Mouse (Mus musculus): Measurements from ENCODE around the gene Scly. TPM values are rescaled to one million over a fixed set of nuclear protein-coding genes. Genes with fewer than 3 reads are reported as not detected.

Gene Scly
- polyA plus RNA-seq, 2 experiments = 11.6 to 13.5 TPM

- H3K9me3 ChIP-seq (ENCODE audit: control insufficient read depth, low read length) = no peaks in the 10 kb centered on the region
- no peak for ATAC-seq (ENCODE audit: low FRiP score, low read depth)
- 0 out of 2 replicates have a peak, but pooled peaks cover 2% of the 10 kb centered on the region for H3K4me1 ChIP-seq (ENCODE audit: control insufficient read depth, insufficient read depth, low read length)
- 90% methylated on average over 3 of the region's 3 CpGs for WGBS
- TF ChIP-seq POLR2A (IDR thresholded peaks at IDR 0.05; ENCODE audit: borderline replicate concordance, extremely low read depth, insufficient read depth, insufficient read length) = no peak
- H3K9ac ChIP-seq (ENCODE audit: low read depth, low read length, severe bottlenecking) = no peak overlapping the region
- no peak overlapping the region for H3K27ac ChIP-seq (replicated peaks; ENCODE audit: low read depth, low read length)
- peaks cover 5% of the 10 kb centered on the region; the same call in 1 of the 2 replicates for H3K27me3 ChIP-seq (ENCODE audit: control insufficient read depth, insufficient read depth, low read length)
- no peak for DNase-seq (ENCODE audit: low spot score)
- H3K36me3 ChIP-seq (ENCODE audit: control insufficient read depth, insufficient read depth, low read length) = peaks cover 26% of the 10 kb centered on the region
- no peak overlapping the region for H3K4me3 ChIP-seq (replicated peaks; ENCODE audit: low read length)
- no peak overlapping the region for H3K4me2 ChIP-seq (replicated peaks; ENCODE audit: low read depth, low read length, severe bottlenecking)
Measured at GRCm38 (mm10) chr1:91367295-91367694, 69.2 kb downstream of the Scly start.

GRCm38 (mm10) chr1:91369408-91369807 is 71.3 kb downstream of the Scly start:
- Histone ChIP-seq H3K9ac (ENCODE audit: low read depth, low read length, severe bottlenecking) (no peak overlapping the region), H3K9me3 (ENCODE audit: control insufficient read depth, low read length) (no peaks in the 10 kb centered on the region), H3K4me1 (ENCODE audit: control insufficient read depth, insufficient read depth, low read length) (0 out of 2 replicates have a peak, but pooled peaks cover 2% of the 10 kb centered on the region), H3K4me2 (replicated peaks; ENCODE audit: low read depth, low read length, severe bottlenecking) (no peak overlapping the region), H3K27ac (replicated peaks; ENCODE audit: low read depth, low read length) (no peak overlapping the region), H3K27me3 (ENCODE audit: control insufficient read depth, insufficient read depth, low read length) (peaks cover 5% of the 10 kb centered on the region; the same call in 1 of the 2 replicates), H3K36me3 (ENCODE audit: control insufficient read depth, insufficient read depth, low read length) (peaks cover 47% of the 10 kb centered on the region), H3K4me3 (replicated peaks; ENCODE audit: low read length) (no peak overlapping the region)
- no peak for TF ChIP-seq POLR2A (IDR thresholded peaks at IDR 0.05; ENCODE audit: borderline replicate concordance, extremely low read depth, insufficient read depth, insufficient read length)
- ATAC-seq (ENCODE audit: low FRiP score, low read depth) = no peak
- DNase-seq (ENCODE audit: low spot score) = no peak
- WGBS = 65% methylated on average over 4 of the region's 4 CpGs

DNA sequence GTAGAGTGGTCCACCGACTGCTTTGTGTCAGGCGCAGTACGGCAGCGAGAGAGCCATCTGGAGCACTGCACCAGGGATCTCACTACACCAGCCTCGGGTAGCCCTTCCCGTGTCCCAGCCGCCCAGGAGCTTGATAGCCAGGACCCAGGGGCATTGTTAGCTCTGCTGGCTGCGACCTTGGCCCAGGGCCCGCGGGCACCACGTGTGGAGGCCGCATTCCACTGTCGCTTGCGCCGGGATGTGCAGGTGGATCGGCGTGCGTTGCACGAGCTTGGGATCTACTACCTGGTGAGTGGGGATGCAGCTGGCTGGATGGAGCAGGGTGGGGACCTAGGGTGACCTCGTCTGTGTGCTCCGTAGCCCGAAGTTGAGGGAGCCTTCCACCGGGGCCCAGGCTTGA is 71.9 kb downstream of the Scly start:
- WGBS = 87% methylated on average over 23 of the region's 23 CpGs
- Histone ChIP-seq H3K27me3 (ENCODE audit: control insufficient read depth, insufficient read depth, low read length) (peaks cover 5% of the 10 kb centered on the region; the same call in 1 of the 2 replicates), H3K9ac (ENCODE audit: low read depth, low read length, severe bottlenecking) (no peak overlapping the region), H3K27ac (replicated peaks; ENCODE audit: low read depth, low read length) (no peak overlapping the region), H3K4me1 (ENCODE audit: control insufficient read depth, insufficient read depth, low read length) (0 out of 2 replicates have a peak, but pooled peaks cover 2% of the 10 kb centered on the region), H3K9me3 (ENCODE audit: control insufficient read depth, low read length) (no peaks in the 10 kb centered on the region), H3K36me3 (ENCODE audit: control insufficient read depth, insufficient read depth, low read length) (peaks cover 54% of the 10 kb centered on the region), H3K4me2 (replicated peaks; ENCODE audit: low read depth, low read length, severe bottlenecking) (no peak overlapping the region), H3K4me3 (replicated peaks; ENCODE audit: low read length) (no peak overlapping the region)
- no peak for ATAC-seq (ENCODE audit: low FRiP score, low read depth)
- DNase-seq (ENCODE audit: low spot score) = no peak
- no peak for TF ChIP-seq POLR2A (IDR thresholded peaks at IDR 0.05; ENCODE audit: borderline replicate concordance, extremely low read depth, insufficient read depth, insufficient read length)

Other genes with a start within 250 kb of the Scly start
- gene Rbm44, start 153.2 kb upstream of the Scly start, polyA plus RNA-seq (2012; rRNA removed) = 0.51 and 0.60 TPM in 2 replicates
- 0.78 and 0.95 TPM in 2 replicates for gene Rbm44, start 153.2 kb upstream of the Scly start, polyA plus RNA-seq (2014; fragmentation: Nextera tagmentation; extraction: Ambion mirVana)
- 4.4 and 4.6 TPM in 2 replicates for gene Ramp1, start 118.5 kb upstream of the Scly start, polyA plus RNA-seq (2012; rRNA removed)
- 5.9 and 7.1 TPM in 2 replicates for gene Ramp1, start 118.5 kb upstream of the Scly start, polyA plus RNA-seq (2014; fragmentation: Nextera tagmentation; extraction: Ambion mirVana)
- 44.9 and 57.9 TPM in 2 replicates for gene Ube2f, start 48.0 kb upstream of the Scly start, polyA plus RNA-seq (2012; rRNA removed)
- 63.2 and 65.7 TPM in 2 replicates for gene Ube2f, start 48.0 kb upstream of the Scly start, polyA plus RNA-seq (2014; fragmentation: Nextera tagmentation; extraction: Ambion mirVana)
- gene Espnl, start 23.7 kb downstream of the Scly start, polyA plus RNA-seq (2012; rRNA removed) = 0.08 and 0.10 TPM in 2 replicates
- 0.03 and 0.08 TPM in 2 replicates for gene Espnl, start 23.7 kb downstream of the Scly start, polyA plus RNA-seq (2014; fragmentation: Nextera tagmentation; extraction: Ambion mirVana)
- 4.1 and 4.6 TPM in 2 replicates for gene Klhl30, start 52.7 kb downstream of the Scly start, polyA plus RNA-seq (2012; rRNA removed)
- gene Klhl30, start 52.7 kb downstream of the Scly start, polyA plus RNA-seq (2014; fragmentation: Nextera tagmentation; extraction: Ambion mirVana) = 3.3 and 3.7 TPM in 2 replicates
- gene Erfe, start 68.1 kb downstream of the Scly start, polyA plus RNA-seq (2012; rRNA removed) = 2.1 and 2.2 TPM in 2 replicates
- gene Erfe, start 68.1 kb downstream of the Scly start, polyA plus RNA-seq (2014; fragmentation: Nextera tagmentation; extraction: Ambion mirVana) = 1.5 and 1.9 TPM in 2 replicates
- gene Ilkap, start 100.5 kb downstream of the Scly start, polyA plus RNA-seq (2012; rRNA removed) = 130 and 142 TPM in 2 replicates
- 140 and 158 TPM in 2 replicates for gene Ilkap, start 100.5 kb downstream of the Scly start, polyA plus RNA-seq (2014; fragmentation: Nextera tagmentation; extraction: Ambion mirVana)
- gene Hes6, start 115.7 kb downstream of the Scly start, polyA plus RNA-seq (2012; rRNA removed) = 82.8 and 104 TPM in 2 replicates
- 91.0 and 91.6 TPM in 2 replicates for gene Hes6, start 115.7 kb downstream of the Scly start, polyA plus RNA-seq (2014; fragmentation: Nextera tagmentation; extraction: Ambion mirVana)
- gene Per2, start 161.0 kb downstream of the Scly start, polyA plus RNA-seq (2012; rRNA removed) = 8.3 and 10.5 TPM in 2 replicates
- gene Per2, start 161.0 kb downstream of the Scly start, polyA plus RNA-seq (2014; fragmentation: Nextera tagmentation; extraction: Ambion mirVana) = 4.0 and 4.2 TPM in 2 replicates
- gene Traf3ip1, start 196.3 kb downstream of the Scly start, polyA plus RNA-seq (2012; rRNA removed) = 14.2 and 16.7 TPM in 2 replicates
- 5.1 and 6.2 TPM in 2 replicates for gene Traf3ip1, start 196.3 kb downstream of the Scly start, polyA plus RNA-seq (2014; fragmentation: Nextera tagmentation; extraction: Ambion mirVana)
- gene Asb1, start 242.2 kb downstream of the Scly start, polyA plus RNA-seq (2012; rRNA removed) = 8.1 and 8.5 TPM in 2 replicates
- 7.3 and 8.5 TPM in 2 replicates for gene Asb1, start 242.2 kb downstream of the Scly start, polyA plus RNA-seq (2014; fragmentation: Nextera tagmentation; extraction: Ambion mirVana)